Mouse (Mus musculus): ENCODE measurements at regions not wholly inside any gene's neighbourhood (a gene's known extent, or its start where the extent isn't known, plus 50 kb on each side); places are given as distances from the start of the nearest gene placed in this dataset.

- TF ChIP-seq CTCF (conservative IDR thresholded peaks at IDR 0.05; ENCODE audit: low read length), result no peak
- no peak for TF ChIP-seq POU5F1 (IDR thresholded peaks at IDR 0.05; ENCODE audit: borderline replicate concordance, low read length)
- no peak for TF ChIP-seq NANOG (IDR thresholded peaks at IDR 0.05; ENCODE audit: borderline replicate concordance, low read length)
Measured at GRCm38 (mm10) chr16:76108464-76108863, 86.4 kb upstream of the Samsn1 start.
